In the genomic region with DNA sequence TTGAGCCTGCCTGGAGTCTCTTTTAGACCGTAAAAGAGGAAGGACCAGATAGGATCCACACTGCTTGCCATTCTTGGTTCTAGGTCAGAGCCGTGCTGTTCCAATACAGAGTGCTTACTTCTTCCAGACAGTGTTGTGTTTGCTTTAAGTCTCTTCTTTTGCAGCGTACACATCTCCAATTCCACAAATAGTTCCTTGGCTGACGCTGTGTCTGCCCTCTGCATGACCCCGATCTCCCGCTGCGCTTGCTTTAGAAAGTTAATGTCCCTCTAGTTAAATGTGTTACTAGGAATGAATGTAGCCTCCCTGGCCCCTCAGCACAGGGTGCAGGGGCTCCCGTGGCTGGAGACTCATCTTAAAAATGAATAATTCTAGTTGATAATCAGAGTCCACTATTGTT, we compare ENCODE assay signal across 8 mouse cellular contexts.
DNase-seq lines count a peak whose midpoint lies in the region; ATAC-seq and TF ChIP-seq lines count a peak whose summit lies in the region.

No protein-coding gene starts in this region.

- H3K4me2 ChIP-seq in lung, postnatal 0 days (replicated peaks; ENCODE audit: low read depth, low read length) = no peak overlapping the region
- peak overlapping the region; percentile 35 for H3K4me2 ChIP-seq in kidney, embryonic 16.5 days (replicated peaks; ENCODE audit: low read depth, low read length)
- no peak overlapping the region for H3K4me2 ChIP-seq in forebrain, embryonic 14.5 days (ENCODE audit: low read length)

- H3K4me1 ChIP-seq in lung, postnatal 0 days (ENCODE audit: insufficient read depth, low read depth, low read length) = no peaks in the 10 kb centered on the region
- H3K4me1 ChIP-seq in lung, adult 2 months (ENCODE audit: control insufficient read depth, insufficient read depth, low read length) = no peaks in the 10 kb centered on the region; the same call in 1 of the 2 replicates
- peaks cover 23% of the 10 kb centered on the region for H3K4me1 ChIP-seq in kidney, embryonic 16.5 days (ENCODE audit: insufficient read depth, low read length)
- 0 out of 2 replicates have a peak, but pooled peaks cover 3% of the 10 kb centered on the region for H3K4me1 ChIP-seq in forebrain, embryonic 14.5 days (ENCODE audit: control insufficient read depth, insufficient read depth, low read length)

- TF ChIP-seq POLR2A in lung, adult 2 months (IDR thresholded peaks at IDR 0.05; ENCODE audit: borderline replicate concordance, extremely low read depth, low read depth, low read length) = no peak

- TF ChIP-seq EP300 in lung, postnatal 0 days (IDR thresholded peaks at IDR 0.05) = no peak

- H3K9me3 ChIP-seq in lung, postnatal 0 days (ENCODE audit: low read length) = no peaks in the 10 kb centered on the region
- H3K9me3 ChIP-seq in kidney, embryonic 16.5 days (ENCODE audit: low read length) = no peaks in the 10 kb centered on the region
- H3K9me3 ChIP-seq in forebrain, embryonic 14.5 days (replicated peaks; ENCODE audit: control insufficient read depth, low read length) = no peaks in the 10 kb centered on the region

- H3K27me3 ChIP-seq in lung, postnatal 0 days (replicated peaks; ENCODE audit: insufficient read depth, low read length) = no peaks in the 10 kb centered on the region
- H3K27me3 ChIP-seq in kidney, embryonic 16.5 days (ENCODE audit: insufficient read depth, low read length) = no peaks in the 10 kb centered on the region
- H3K27me3 ChIP-seq in forebrain, embryonic 14.5 days (replicated peaks; ENCODE audit: control insufficient read depth, insufficient read depth, low read length) = no peaks in the 10 kb centered on the region

- no peak overlapping the region for H3K27ac ChIP-seq in lung, postnatal 0 days (ENCODE audit: low read length)
- H3K27ac ChIP-seq in kidney, embryonic 16.5 days (ENCODE audit: low read length) = peak overlapping the region; percentile 66
- H3K27ac ChIP-seq in forebrain, embryonic 14.5 days (ENCODE audit: low read depth, low read length) = no peak overlapping the region

- H3K9ac ChIP-seq in lung, postnatal 0 days (replicated peaks; ENCODE audit: low read depth) = no peak overlapping the region
- 0 out of 2 replicates have a peak overlapping the region, but pooled peaks have one; percentile 3 for H3K9ac ChIP-seq in kidney, embryonic 16.5 days (replicated peaks; ENCODE audit: low read length)
- no peak overlapping the region for H3K9ac ChIP-seq in forebrain, embryonic 14.5 days (ENCODE audit: low read length)

- H3K36me3 ChIP-seq in lung, postnatal 0 days (ENCODE audit: insufficient read depth, low read length) = no peaks in the 10 kb centered on the region
- no peaks in the 10 kb centered on the region for H3K36me3 ChIP-seq in kidney, embryonic 16.5 days (ENCODE audit: insufficient read depth, low read length)
- no peaks in the 10 kb centered on the region for H3K36me3 ChIP-seq in forebrain, embryonic 14.5 days (ENCODE audit: control insufficient read depth, insufficient read depth, low read length)

- ATAC-seq in lung, postnatal 0 days = peak; percentile 33; the same call in 1 of the 2 replicates
- ATAC-seq in kidney, embryonic 16.5 days (ENCODE audit: low FRiP score, low TSS enrichment) = peak; percentile 87
- no peak for ATAC-seq in forebrain, embryonic 14.5 days

- DNase-seq in lung, postnatal 0 days (ENCODE audit: low spot score) = peak; percentile 56
- no peak for DNase-seq in lung, adult 2 months
- peak; percentile 34 for DNase-seq in forelimb bud, embryonic 11.5 days (ENCODE audit: low read depth, low spot score)
- peak; percentile 64 for DNase-seq in retina, postnatal 1 day
- DNase-seq in right cerebral cortex, postnatal 25 days = no peak
- DNase-seq in forebrain, embryonic 14.5 days (ENCODE audit: low spot score) = no peak
- no peak for DNase-seq in right cerebral cortex, postnatal 4 days

- no peak overlapping the region for H3K4me3 ChIP-seq in lung, postnatal 0 days (ENCODE audit: low read depth, low read length)
- H3K4me3 ChIP-seq in lung, adult 2 months (replicated peaks; ENCODE audit: extremely low read depth, low read depth, low read length) = no peak overlapping the region
- no peak overlapping the region for H3K4me3 ChIP-seq in kidney, embryonic 16.5 days (ENCODE audit: low read length)
- H3K4me3 ChIP-seq in forebrain, embryonic 14.5 days (ENCODE audit: low read depth, low read length) = no peak overlapping the region

- WGBS in lung, postnatal 0 days = 10% methylated on average over 8 of the region's 8 CpGs
- 21% methylated on average over 8 of the region's 8 CpGs for WGBS in lung, adult 2 months
- 6% methylated on average over 8 of the region's 8 CpGs for WGBS in kidney, embryonic 16.5 days
- 16% methylated on average over 8 of the region's 8 CpGs for WGBS in forebrain, embryonic 14.5 days

- no peak for TF ChIP-seq CTCF in lung, postnatal 0 days (IDR thresholded peaks at IDR 0.05)
- TF ChIP-seq CTCF in lung, adult 2 months (IDR thresholded peaks at IDR 0.05; ENCODE audit: insufficient read depth, low read length) = no peak

Comparison
In these comparisons a context has a peak if more than half of its experiments do, and no peak if none do; other contexts are left out.
1. DNase-seq: peak in lung, postnatal 0 days (single experiment), forelimb bud, embryonic 11.5 days (single experiment) and retina, postnatal 1 day (single experiment); none in lung, adult 2 months (single experiment), right cerebral cortex, postnatal 25 days (single experiment), forebrain, embryonic 14.5 days (single experiment) and right cerebral cortex, postnatal 4 days (single experiment).